Mouse (Mus musculus) embryonic fibroblast, embryonic 13.5 days (primary cell): ENCODE results near the gene Serpinb1b.

Experiments
- CTCF ChIP-seq: IDR thresholded peaks from 2 replicates; pipeline ENCODE4 v1.5.1; 2011; ENCODE audit warnings: mild to moderate bottlenecking, control low read depth, low read length, moderate library complexity, borderline replicate concordance; ENCODE audit not compliant: insufficient read depth
- POLR2A ChIP-seq: IDR thresholded peaks from 2 replicates; pipeline ENCODE4 v1.6.1; 2011; ENCODE audit warnings: low read depth, mild to moderate bottlenecking, control low read depth, low read length, moderate library complexity

- TF ChIP-seq POLR2A (no peak), CTCF (no peak)
Observed at GRCm38 (mm10) chr13:33071776-33072175, 6.6 kb upstream of the Serpinb1b start.
